Mouse (Mus musculus) thymus, postnatal 4 days (tissue): ENCODE data around the gene Bard1.
A peak's percentile ranks its signal among the peaks of the same experiment; 100 is the strongest.

Source experiments
- DNase-seq: peaks from one replicate; pipeline ENCODE4 v3.0.0; 2021

Gene Bard1

GRCm38 (mm10) chr1:71102344-71103173 is at the start of gene Bard1:
Gene Bard1 (minus strand): TSS chr1:71103146.
- peak; percentile 98 for DNase-seq

DNA sequence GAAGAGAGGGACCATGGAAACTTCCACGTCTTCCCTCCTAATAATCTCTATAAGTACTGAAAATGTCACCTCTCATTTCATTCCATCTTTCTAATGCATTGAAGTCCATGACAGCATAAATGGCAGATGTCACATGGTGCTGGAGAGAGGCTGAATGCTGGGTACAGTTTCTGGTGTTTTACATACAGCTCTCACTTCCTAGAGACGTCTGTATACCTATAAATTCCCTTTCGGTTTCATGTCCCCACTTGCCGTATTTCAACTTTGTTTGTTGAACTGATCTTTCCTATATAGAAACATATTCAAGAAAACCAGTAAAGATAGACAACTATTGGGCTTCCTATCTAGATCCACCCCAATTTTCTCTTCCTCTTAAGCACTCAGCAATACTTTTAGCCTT is 24.2 kb upstream of the Bard1 start:
- no peak for DNase-seq

GRCm38 (mm10) chr1:71118511-71118910 is 15.6 kb upstream of the Bard1 start:
- no peak for DNase-seq

DNA sequence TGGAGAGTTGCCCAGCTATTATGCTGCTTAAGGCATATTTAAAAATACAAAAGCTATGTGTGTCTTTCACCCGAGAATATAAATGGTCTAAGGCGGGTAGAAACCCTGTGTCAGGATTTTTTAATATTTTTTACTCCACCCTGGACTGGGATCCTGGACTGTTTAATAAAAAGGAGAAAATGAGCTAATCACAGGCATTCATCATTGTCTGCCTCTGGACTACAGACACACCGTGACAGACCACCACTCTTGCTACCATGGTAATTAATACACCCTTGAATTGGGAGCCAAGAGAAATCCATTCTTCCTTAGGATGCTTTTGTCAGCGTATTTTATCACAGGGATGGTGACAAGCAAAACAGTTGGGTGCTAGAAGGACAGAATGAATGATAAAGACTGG is 14.3 kb upstream of the Bard1 start:
- no peak for DNase-seq

GRCm38 (mm10) chr1:71115781-71116180 is 12.8 kb upstream of the Bard1 start:
- no peak for DNase-seq

DNA sequence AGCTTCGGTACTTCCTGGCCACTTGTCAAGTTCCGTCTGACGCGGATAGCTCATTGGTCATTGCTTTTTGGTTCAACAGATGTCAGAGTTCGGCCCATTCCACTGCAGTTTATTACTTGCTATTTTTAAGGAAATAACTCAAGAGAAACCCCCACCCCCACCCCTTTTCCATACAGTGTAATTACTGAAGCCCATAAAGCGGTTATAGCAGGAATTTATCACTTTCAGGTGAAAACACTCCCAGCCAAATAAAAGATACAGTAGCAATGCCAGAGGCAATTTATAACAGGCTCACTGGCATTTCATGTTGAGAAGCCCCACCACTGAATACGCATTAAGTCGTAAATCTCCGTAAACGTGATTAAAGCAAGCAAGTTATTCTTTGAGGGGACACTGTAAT is 6.9 kb upstream of the Bard1 start:
- DNase-seq: no peak

DNA sequence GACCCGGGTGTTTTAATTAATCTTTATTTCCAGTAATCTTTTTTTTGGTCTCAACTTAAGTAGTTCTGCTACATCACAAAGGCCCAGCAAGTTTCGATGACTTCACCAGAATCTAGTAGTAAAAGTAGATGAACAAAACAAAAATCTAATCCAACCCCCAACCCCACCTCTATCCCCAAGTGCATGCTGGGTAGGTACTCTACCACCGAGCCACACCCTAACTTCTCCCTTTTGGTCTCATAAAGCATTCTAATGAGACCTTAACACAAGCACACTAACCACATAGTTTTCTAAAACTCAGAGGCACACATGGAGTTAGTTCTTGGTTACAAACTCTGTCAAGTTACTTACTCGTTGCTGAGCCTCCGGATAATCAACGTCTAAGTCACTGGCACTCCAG is 3.2 kb upstream of the Bard1 start:
- DNase-seq: no peak

DNA sequence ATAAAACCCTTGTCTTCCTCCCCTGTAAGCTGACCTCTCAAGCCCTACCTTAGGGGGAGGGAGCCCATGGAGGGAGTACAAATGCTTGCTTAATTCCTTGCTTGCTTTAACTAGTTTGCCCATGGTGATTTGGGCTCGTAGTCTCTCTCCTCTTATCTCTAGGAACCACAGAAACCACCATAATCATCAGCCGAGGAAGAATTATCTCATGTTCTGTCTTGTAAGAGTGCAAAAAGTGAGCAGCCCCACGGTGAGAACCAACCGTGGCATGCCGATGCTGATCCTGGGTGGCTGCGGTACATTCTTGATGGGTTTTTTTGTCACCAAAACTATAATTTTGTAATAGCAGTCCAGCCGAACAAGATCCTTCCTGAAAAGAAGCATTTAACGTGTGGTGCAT is 2.8 kb upstream of the Bard1 start:
- DNase-seq: no peak

GRCm38 (mm10) chr1:71103174-71103864 is 373 bp upstream of the Bard1 start:
- peak; percentile 33 for DNase-seq

- no peak for DNase-seq
These were observed 1.5 kb downstream of the Bard1 start for GRCm38 (mm10) chr1:71101369-71101970.

GRCm38 (mm10) chr1:71100591-71101368 is 2.2 kb downstream of the Bard1 start:
- DNase-seq: peak; percentile 17

GRCm38 (mm10) chr1:71099945-71100515 is 2.9 kb downstream of the Bard1 start:
- DNase-seq: peak; percentile 52

DNA sequence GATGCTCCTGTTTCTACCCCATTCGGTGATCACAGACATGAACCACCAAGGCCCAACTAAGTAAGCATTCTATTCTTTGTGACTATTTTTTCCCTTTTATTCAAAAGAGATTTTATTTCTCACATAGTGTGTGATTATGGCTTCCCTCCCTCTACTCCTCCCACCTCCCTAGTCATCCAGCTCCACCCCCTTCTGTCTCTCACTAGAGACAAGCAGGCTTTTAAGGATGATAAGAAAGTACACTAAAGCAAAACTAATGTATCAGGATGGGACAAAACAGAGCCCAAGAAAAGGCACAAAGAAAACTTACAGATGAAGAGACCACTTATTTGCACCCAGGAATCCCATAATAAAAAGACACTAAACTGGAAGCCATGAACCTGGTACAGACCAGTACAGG is 6.9 kb downstream of the Bard1 start:
- DNase-seq: no peak

- no peak for DNase-seq
These were observed 7.6 kb downstream of the Bard1 start for GRCm38 (mm10) chr1:71095211-71095805.

DNA sequence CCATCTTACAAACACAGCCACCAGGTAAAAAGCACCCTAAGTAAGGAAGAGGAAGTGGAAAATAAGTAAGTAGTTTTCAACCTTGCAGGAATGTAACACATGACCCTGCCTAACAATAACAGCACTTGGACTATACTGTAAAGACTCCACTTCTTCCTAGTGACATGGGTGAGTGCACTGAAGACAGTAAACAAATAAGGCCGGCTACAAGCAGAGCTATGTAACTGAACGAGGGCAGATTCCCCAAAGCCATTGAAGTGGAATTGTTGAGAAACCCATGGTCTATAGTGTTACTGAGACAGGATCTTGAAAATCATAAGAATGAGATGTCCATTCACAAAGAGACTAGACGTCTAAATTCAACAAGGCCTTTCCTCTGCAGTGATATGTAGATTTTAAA is 27.3 kb downstream of the Bard1 start:
- no peak for DNase-seq

- DNase-seq: no peak
These were observed 32.2 kb downstream of the Bard1 start for GRCm38 (mm10) chr1:71070771-71071170.

GRCm38 (mm10) chr1:71068728-71069304 is 34.1 kb downstream of the Bard1 start:
- DNase-seq: no peak

DNA sequence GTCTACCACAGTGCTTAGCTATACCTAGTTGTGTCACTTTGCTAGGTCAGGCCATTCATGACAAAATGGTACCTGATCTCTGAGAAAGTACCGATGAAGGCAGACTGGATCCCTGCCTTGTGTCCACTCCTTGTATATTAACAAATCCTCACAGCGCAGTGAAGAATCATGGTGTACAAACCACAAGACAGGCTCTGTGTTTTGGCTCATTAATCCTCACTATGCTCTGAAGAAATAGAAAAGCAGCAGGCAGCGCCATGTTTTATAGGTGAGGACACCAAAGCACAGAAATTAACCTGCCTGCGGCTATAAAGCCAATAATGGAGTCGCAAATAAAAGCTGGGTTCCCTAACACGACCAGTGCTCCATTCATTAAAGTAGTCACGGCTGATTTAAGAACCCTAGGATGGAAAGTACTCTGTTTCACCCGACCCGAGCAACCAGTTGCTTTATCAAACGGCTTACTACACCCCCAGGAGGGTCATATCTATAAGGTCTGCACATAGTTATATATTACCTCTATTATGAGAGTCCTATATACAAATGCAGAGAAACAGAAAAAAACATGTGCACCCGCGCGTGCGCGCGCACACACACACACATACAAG is 39.0 kb downstream of the Bard1 start:
- DNase-seq: no peak

GRCm38 (mm10) chr1:71056143-71056542 is 46.8 kb downstream of the Bard1 start:
- no peak for DNase-seq

- DNase-seq: no peak
These were observed 47.5 kb downstream of the Bard1 start for GRCm38 (mm10) chr1:71055454-71055853.

DNA sequence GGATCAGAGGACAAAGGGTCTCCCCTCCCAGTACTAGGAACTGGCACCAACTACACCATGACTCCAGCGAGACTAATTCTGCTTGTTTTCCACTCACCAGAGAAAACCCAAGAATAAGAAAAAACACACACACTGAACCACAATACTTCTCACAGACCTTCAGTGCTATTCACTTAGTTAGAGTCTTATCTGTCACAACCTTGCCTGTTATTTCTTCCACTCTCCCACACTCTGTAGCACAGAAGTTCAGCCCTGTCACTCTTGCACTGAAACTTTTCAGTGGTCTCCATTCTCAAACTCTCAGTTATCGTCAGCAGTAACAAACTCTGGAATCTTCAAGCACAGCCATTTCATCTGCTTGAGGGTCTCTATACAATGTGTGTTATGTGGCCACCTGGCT is 50.2 kb downstream of the Bard1 start:
- no peak for DNase-seq

DNA sequence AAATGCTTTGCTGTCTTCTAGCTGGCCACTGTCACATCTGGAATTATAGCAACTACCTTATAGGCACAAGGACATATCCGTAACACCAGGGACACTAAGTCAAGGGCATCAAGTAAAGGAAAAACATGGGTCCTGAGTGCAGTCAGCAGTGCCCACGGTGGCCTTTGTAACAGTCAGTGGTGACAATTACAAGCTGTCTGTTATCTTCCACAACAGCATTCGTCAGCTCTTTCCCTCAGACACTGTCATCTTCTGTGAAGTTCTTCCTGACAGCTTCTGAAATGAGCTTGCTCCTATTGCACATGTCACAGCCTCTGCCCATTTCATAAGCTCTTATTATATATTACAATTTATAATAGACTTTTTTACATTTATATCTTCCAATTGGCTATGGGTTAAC is 50.7 kb downstream of the Bard1 start:
- DNase-seq: no peak
